Mouse (Mus musculus): ENCODE data around the gene Gcnt1. TPM values are rescaled to one million over a fixed set of nuclear protein-coding genes. Genes with fewer than 3 reads are reported as not detected.

Gcnt1 gene
- total and polyA plus RNA-seq, 3 experiments, result 0.22 TPM; not detected in 2

DNA sequence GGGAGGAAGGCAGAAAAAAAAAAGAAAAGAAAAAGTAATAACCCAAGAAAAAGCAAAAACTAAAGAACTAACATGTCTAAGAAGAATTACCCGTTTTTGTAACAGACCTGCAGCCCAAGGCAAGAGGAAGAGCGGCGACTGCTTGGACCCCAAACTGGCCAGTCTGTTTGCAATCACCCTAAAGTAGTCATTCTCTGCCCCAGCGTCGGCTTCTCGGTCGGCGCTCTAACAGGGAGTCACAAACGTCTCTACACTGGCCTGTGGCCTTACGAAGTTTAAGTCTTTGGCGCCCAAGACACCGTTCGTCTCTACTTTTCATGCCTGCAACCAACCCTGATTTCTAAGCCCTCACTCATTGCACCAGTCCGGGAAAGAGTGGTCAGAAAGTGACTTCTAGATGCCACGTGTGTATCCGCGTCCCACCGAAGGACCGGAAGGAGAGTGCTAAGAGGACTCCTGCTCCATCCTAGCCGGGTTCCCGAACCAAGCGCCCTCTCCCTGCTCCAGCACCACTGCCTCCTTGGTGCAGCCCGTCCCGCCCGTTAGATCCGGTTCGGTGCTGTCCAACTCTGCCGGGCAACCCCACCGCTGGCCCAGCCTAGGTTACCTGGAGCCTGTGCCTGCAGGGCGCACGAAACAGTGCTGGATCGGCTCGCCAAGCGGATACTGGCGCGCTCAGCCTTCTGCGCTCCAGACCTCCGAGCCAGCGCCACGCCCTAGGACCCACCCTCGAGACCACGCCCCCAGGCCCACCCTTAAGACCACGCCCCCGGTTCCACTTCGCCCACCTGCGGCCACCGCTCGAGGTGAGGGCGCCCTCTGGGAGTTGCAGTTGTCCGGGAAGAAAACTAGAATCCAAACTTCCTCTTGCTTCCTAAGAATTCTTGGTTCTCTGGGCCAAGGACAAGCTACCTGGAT, 16.4 kb downstream of the Gcnt1 start:
- H3K9me3 ChIP-seq (replicated peaks; ENCODE audit: insufficient read depth, low read length), result no peaks in the 10 kb centered on the region
- TF ChIP-seq MAX (IDR thresholded peaks at IDR 0.05; ENCODE audit: low read length), result no peak
- TF ChIP-seq MEF2A (IDR thresholded peaks at IDR 0.05; ENCODE audit: extremely low read depth, insufficient replicate concordance, low read depth, low read length, poor library complexity, severe bottlenecking), result no peak
- peaks cover 0 to 12% of the 10 kb centered on the region in 2 experiments; a peak in 2 of 4 replicates for H3K36me3 ChIP-seq (ENCODE audit: control insufficient read depth in 1 of 2, insufficient read depth in 2 of 2, low read length in 2 of 2)
- DNase-seq (ENCODE audit: low read depth, low spot score), result peak; percentile 32
- H3K4me1 ChIP-seq (ENCODE audit: control insufficient read depth in 1 of 2, insufficient read depth in 2 of 2, low read length in 2 of 2), result peaks cover 5 to 15% of the 10 kb centered on the region in 2 experiments
- H3K27me3 ChIP-seq (ENCODE audit: control insufficient read depth in 1 of 2, insufficient read depth in 2 of 2, low read length in 2 of 2), result peaks cover 0 to 1% of the 10 kb centered on the region in 2 experiments; a peak in 1 of 4 replicates
- H3K4me3 ChIP-seq (ENCODE audit: control insufficient read depth in 1 of 2, insufficient read depth in 1 of 2, low read depth in 2 of 2, low read length in 2 of 2), result peak overlapping the region in 1 of 2 experiments; percentile 11; a peak in 2 of 4 replicates
- H3K79me2 ChIP-seq (ENCODE audit: control insufficient read depth, insufficient read depth, low read length, poor library complexity), result no peaks in the 10 kb centered on the region
- H3K9ac ChIP-seq (ENCODE audit: control insufficient read depth, low read depth, low read length, poor library complexity, severe bottlenecking), result no peak overlapping the region
- H3K27ac ChIP-seq (ENCODE audit: control insufficient read depth, low read depth, low read length), result no peak overlapping the region

DNA sequence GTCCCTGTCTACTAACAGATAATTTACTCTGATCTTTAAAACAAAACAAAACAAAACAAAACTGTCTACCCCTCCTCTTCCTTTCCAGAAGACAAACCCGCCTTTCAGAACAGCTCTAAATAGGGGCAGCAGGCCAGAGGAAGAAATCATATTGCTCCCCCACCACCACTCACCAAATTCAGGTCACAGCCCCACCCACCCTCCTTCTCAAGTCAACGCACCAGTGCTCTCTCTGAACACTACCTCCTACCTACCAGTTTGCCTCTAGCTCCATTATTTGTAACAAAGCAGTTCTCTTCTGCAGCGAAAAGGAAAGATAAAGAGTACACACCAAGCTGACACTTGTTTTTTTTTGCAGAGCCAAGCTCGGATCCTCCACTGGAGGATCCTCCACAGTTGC, 17.3 kb downstream of the Gcnt1 start:
- Histone ChIP-seq H3K36me3 (ENCODE audit: control insufficient read depth in 1 of 2, insufficient read depth in 2 of 2, low read length in 2 of 2) (peaks cover 0 to 5% of the 10 kb centered on the region in 2 experiments; a peak in 1 of 4 replicates), H3K27ac (ENCODE audit: control insufficient read depth, low read depth, low read length) (no peak overlapping the region), H3K27me3 (ENCODE audit: control insufficient read depth in 1 of 2, insufficient read depth in 2 of 2, low read length in 2 of 2) (peaks cover 0 to 1% of the 10 kb centered on the region in 2 experiments; a peak in 1 of 4 replicates), H3K9me3 (replicated peaks; ENCODE audit: insufficient read depth, low read length) (no peaks in the 10 kb centered on the region), H3K4me3 (ENCODE audit: control insufficient read depth in 1 of 2, insufficient read depth in 1 of 2, low read depth in 2 of 2, low read length in 2 of 2) (no peak overlapping the region), H3K9ac (ENCODE audit: control insufficient read depth, low read depth, low read length, poor library complexity, severe bottlenecking) (no peak overlapping the region), H3K4me1 (ENCODE audit: control insufficient read depth in 1 of 2, insufficient read depth in 2 of 2, low read length in 2 of 2) (peaks cover 4 to 7% of the 10 kb centered on the region in 2 experiments), H3K79me2 (ENCODE audit: control insufficient read depth, insufficient read depth, low read length, poor library complexity) (no peaks in the 10 kb centered on the region)
- no peak for DNase-seq (ENCODE audit: low read depth, low spot score)
- TF ChIP-seq NRF1 (IDR thresholded peaks at IDR 0.05; ENCODE audit: insufficient read depth, low read depth, low read length, poor library complexity, severe bottlenecking) (no peak), RAD21 (IDR thresholded peaks at IDR 0.05; ENCODE audit: low read depth, low read length) (no peak), MEF2A (IDR thresholded peaks at IDR 0.05; ENCODE audit: extremely low read depth, insufficient replicate concordance, low read depth, low read length, poor library complexity, severe bottlenecking) (no peak), HCFC1 (IDR thresholded peaks at IDR 0.05; ENCODE audit: low read depth, low read length) (no peak), ZKSCAN1 (IDR thresholded peaks at IDR 0.05; ENCODE audit: low read depth, low read length) (no peak), SIN3A (IDR thresholded peaks at IDR 0.05; ENCODE audit: low read length) (no peak), ZNF384 (IDR thresholded peaks at IDR 0.05; ENCODE audit: low read depth, low read length) (no peak), CTCF (IDR thresholded peaks at IDR 0.05 in 2 of 3, conservative IDR thresholded peaks at IDR 0.05 in 1 of 3; ENCODE audit: control insufficient read depth in 1 of 3, insufficient read depth in 1 of 3, low read depth in 2 of 3, low read length in 3 of 3, poor library complexity in 1 of 3, severe bottlenecking in 1 of 3) (no peak), ELF1 (IDR thresholded peaks at IDR 0.05; ENCODE audit: low read depth, low read length) (no peak), ETS1 (IDR thresholded peaks at IDR 0.05; ENCODE audit: low read depth, low read length) (no peak), GABPA (IDR thresholded peaks at IDR 0.05; ENCODE audit: low read depth, low read length) (no peak), TCF12 (IDR thresholded peaks at IDR 0.05; ENCODE audit: low read depth, low read length) (no peak), USF2 (IDR thresholded peaks at IDR 0.05; ENCODE audit: borderline replicate concordance in 1 of 2, insufficient read depth in 1 of 2, low read depth in 1 of 2, low read length in 2 of 2) (no peak), MAZ (IDR thresholded peaks at IDR 0.05; ENCODE audit: low read depth, low read length) (no peak), TBP (IDR thresholded peaks at IDR 0.05; ENCODE audit: low read depth, low read length) (no peak), UBTF (IDR thresholded peaks at IDR 0.05; ENCODE audit: borderline replicate concordance, insufficient read depth, low read depth, low read length) (no peak), MXI1 (IDR thresholded peaks at IDR 0.05; ENCODE audit: low read depth, low read length) (no peak), TAL1 (IDR thresholded peaks at IDR 0.05; ENCODE audit: low read length) (no peak), BHLHE40 (IDR thresholded peaks at IDR 0.05; ENCODE audit: borderline replicate concordance, low read depth, low read length) (no peak)
